Mouse (Mus musculus): ENCODE data around the gene Mecom.

- no peak for TF ChIP-seq GATA1 (IDR thresholded peaks at IDR 0.05; ENCODE audit: borderline replicate concordance, low read length)
- no peak for TF ChIP-seq FLI1 (IDR thresholded peaks at IDR 0.05; ENCODE audit: low read length)
These were observed 567.3 kb downstream of the Mecom start for GRCm38 (mm10) chr3:29980531-29980930.
